Mouse (Mus musculus): ENCODE results near the gene Actl11. TPM values are rescaled to one million over a fixed set of nuclear protein-coding genes. Genes with fewer than 3 reads are reported as not detected.

The Actl11 gene
- not detected in 2 replicates for polyA plus RNA-seq (2012; rRNA removed; ENCODE audit: low replicate concordance)

GRCm38 (mm10) chr9:107928169-107928568 lies at the start of gene Actl11:
Actl11 (plus strand) TSS chr9:107928469.

GRCm38 (mm10) chr9:107887804-107888266 lies 40.4 kb upstream of the Actl11 start, which contains the start of gene Mon1a:
Mon1a (plus strand) TSS chr9:107888151.

GRCm38 (mm10) chr9:107906252-107906966 lies 21.9 kb upstream of the Actl11 start, which contains the start of gene Mst1r:
Mst1r (plus strand) TSS chr9:107906873.

GRCm38 (mm10) chr9:107935374-107935773 lies 7.1 kb downstream of the Actl11 start, which contains the start of gene Camkv:
Camkv (plus strand) TSS chr9:107935674.

GRCm38 (mm10) chr9:107949922-107950235 lies 21.6 kb downstream of the Actl11 start, which contains the start of gene Traip:
Traip (plus strand) TSS chr9:107950136.

GRCm38 (mm10) chr9:107975399-107976386 lies 47.4 kb downstream of the Actl11 start, which contains the start of gene Uba7:
Uba7 (plus strand) TSS chr9:107975505.

Other genes starting within 250 kb of the Actl11 start
- 0.08 TPM in 1 of 2 replicates, not detected in the other for gene Gnat1, start 248.8 kb upstream of the Actl11 start, polyA plus RNA-seq (2012; rRNA removed; ENCODE audit: low replicate concordance)
- gene Sema3f, start 218.0 kb upstream of the Actl11 start, polyA plus RNA-seq (2012; rRNA removed; ENCODE audit: low replicate concordance), result 70.7 and 93.8 TPM in 2 replicates
- gene Rbm5, start 157.5 kb upstream of the Actl11 start, polyA plus RNA-seq (2012; rRNA removed; ENCODE audit: low replicate concordance), result 75.4 and 106 TPM in 2 replicates
- gene Rbm6, start 55.2 kb upstream of the Actl11 start, polyA plus RNA-seq (2012; rRNA removed; ENCODE audit: low replicate concordance), result 18.7 and 23.9 TPM in 2 replicates
- gene Mon1a, start 40.3 kb upstream of the Actl11 start, polyA plus RNA-seq (2012; rRNA removed; ENCODE audit: low replicate concordance), result 30.6 and 32.7 TPM in 2 replicates
- gene Mst1r, start 21.6 kb upstream of the Actl11 start, polyA plus RNA-seq (2012; rRNA removed; ENCODE audit: low replicate concordance), result 57.1 and 88.7 TPM in 2 replicates
- gene Camkv, start 7.2 kb downstream of the Actl11 start, polyA plus RNA-seq (2012; rRNA removed; ENCODE audit: low replicate concordance), result 0.09 and 0.46 TPM in 2 replicates
- 0.72 and 3.4 TPM in 2 replicates for gene Traip, start 21.7 kb downstream of the Actl11 start, polyA plus RNA-seq (2012; rRNA removed; ENCODE audit: low replicate concordance)
- gene Uba7, start 47.0 kb downstream of the Actl11 start, polyA plus RNA-seq (2012; rRNA removed; ENCODE audit: low replicate concordance), result 105 and 115 TPM in 2 replicates
- 0.62 and 0.89 TPM in 2 replicates for gene Gm20661, start 54.6 kb downstream of the Actl11 start, polyA plus RNA-seq (2012; rRNA removed; ENCODE audit: low replicate concordance)
- 26.8 and 39.6 TPM in 2 replicates for gene Inka1, start 57.4 kb downstream of the Actl11 start, polyA plus RNA-seq (2012; rRNA removed; ENCODE audit: low replicate concordance)
- 4.5 and 5.0 TPM in 2 replicates for gene Cdhr4, start 64.0 kb downstream of the Actl11 start, polyA plus RNA-seq (2012; rRNA removed; ENCODE audit: low replicate concordance)
- gene Gm20662, start 67.9 kb downstream of the Actl11 start, polyA plus RNA-seq (2012; rRNA removed; ENCODE audit: low replicate concordance), result 1.8 and 3.5 TPM in 2 replicates
- 90.9 and 136 TPM in 2 replicates for gene Ip6k1, start 74.0 kb downstream of the Actl11 start, polyA plus RNA-seq (2012; rRNA removed; ENCODE audit: low replicate concordance)
- 19.6 and 29.3 TPM in 2 replicates for gene Gmppb, start 120.8 kb downstream of the Actl11 start, polyA plus RNA-seq (2012; rRNA removed; ENCODE audit: low replicate concordance)
- 2.5 and 4.7 TPM in 2 replicates for gene Amigo3, start 124.7 kb downstream of the Actl11 start, polyA plus RNA-seq (2012; rRNA removed; ENCODE audit: low replicate concordance)
- 0.21 and 0.37 TPM in 2 replicates for gene Mst1, start 152.0 kb downstream of the Actl11 start, polyA plus RNA-seq (2012; rRNA removed; ENCODE audit: low replicate concordance)
- 81.1 and 94.8 TPM in 2 replicates for gene Rnf123, start 154.9 kb downstream of the Actl11 start, polyA plus RNA-seq (2012; rRNA removed; ENCODE audit: low replicate concordance)
- 101 and 116 TPM in 2 replicates for gene Apeh, start 166.1 kb downstream of the Actl11 start, polyA plus RNA-seq (2012; rRNA removed; ENCODE audit: low replicate concordance)